Mouse (Mus musculus): ENCODE measurements around the gene Hook2.

The Hook2 gene

DNA sequence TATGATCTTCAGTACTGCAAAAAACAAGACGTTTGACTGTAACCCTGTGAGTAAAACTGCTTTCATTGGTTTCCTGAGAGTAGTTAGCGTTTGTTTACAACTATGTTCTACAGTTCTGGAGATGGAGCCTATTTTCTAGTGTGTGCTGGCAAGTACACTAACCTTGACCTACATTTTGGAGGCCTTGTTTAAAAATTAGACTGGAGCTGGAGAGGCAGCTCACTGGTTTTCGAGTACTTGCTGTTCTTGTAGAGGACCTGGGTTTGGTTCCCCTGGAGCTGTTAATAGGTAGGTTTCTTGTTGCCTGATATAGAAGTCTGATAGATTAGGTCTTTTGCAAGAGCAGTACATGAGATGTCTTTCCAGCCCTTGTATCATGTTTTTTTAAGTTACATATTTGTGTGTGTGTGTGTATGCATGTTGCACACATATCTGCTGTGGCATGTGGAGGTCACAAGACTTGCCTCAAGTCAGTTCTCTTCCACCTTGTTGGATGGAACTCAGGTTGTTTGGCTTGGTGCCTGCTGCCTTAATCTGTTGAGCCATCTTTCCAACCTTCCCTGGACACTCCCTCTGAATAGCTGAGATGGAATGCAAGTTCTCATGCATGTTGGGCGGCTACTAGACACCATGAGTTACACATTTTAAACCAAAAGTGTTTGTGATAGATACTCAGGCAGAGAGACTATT, 42.4 kb downstream of the Hook2 start:
- no peak for DNase-seq (ENCODE audit: low read depth, low spot score)

DNA sequence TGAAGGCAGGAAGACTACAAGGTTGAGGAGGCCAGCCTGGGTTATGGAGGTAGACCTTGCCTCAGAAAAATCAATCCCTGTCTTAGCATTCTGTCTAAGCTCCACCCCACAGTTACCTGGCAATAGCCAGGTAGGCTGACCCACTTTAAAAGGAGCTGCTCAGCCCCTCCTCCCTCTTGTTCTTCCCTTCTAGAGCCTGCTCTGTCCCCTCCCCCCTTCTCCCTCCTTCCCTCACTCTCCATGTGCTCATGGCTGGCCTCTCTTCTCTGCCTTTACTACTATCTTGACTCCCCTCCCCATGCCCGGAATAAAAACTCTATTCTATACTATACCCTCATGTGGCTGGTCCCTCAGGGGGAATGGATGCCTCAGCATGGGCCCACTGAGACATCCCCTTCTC, 43.5 kb downstream of the Hook2 start:
- no peak for DNase-seq (ENCODE audit: low read depth, low spot score)

DNA sequence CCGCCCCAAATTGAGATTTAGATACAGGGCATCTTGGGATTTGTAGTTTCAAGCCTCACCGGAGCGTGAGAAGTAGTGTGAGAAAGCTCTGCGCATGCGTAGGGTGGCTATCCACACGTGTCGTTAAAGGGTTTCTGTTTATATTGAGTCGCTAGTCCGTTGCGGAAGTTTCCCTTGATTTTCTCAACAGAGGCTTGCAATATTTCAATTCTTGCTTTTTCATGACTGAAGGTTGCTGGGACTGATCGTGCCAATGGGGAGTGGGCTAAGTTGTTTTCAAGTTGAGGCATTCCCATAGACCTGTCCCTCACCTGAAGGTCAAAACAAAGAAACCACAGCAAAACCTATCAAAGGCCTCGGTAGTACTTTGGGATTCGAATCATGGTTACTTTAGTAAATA, 44.4 kb downstream of the Hook2 start:
- no peak for DNase-seq (ENCODE audit: low read depth, low spot score)

DNA sequence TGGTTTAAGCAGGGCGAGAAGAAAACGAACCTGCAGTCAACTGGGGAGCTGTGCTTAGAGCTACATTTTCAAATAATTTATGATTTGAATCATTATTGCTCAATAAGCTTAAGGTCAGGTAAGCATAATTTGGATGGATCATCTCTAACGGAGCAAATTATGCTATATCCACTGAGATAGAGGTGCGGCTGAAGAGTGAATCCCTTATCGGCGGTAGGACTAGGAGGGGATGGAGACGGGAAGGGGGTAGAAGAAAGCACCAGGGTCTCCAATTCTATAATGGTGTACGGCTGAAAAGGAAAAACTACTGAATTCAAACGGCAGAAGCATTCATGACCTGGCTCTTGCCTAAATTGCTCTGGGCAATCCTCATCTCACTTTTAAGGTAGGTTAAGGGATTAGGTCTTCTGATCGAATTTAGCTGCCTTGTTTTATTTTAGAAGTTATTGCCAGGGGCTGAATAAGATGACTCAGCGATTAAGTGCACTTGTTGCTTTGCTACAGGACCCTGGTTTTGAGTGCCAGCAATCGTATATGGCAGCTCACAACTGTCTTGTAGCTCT, 44.8 kb downstream of the Hook2 start:
- no peak for DNase-seq (ENCODE audit: low read depth, low spot score)

DNA sequence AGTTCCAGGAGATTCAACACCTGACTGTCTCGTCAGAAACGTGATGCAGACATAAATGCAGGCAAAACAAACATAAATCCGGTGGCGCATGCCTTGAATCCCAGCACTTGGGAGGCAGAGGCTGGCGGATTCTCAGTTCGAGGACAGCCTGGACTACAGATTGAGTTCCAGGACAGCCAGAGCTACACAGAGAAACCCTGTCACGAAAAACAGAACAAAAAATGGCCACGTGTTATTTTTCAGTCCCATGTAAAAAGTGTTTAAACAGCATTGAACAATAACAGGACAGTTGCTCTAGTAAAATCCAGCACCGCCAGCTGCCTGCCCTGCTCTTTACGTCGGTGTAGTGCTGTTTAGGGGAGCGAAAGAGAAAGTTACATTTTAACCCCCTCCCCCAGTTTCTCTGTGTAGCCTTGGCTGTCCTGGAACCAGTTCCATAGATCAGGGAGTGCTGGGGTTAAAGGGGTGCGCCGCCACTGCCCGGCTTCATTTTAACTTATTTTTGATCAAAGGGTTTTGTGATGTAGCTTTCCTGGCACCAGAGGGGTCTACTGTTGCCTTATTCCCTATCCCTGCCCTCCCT, 45.4 kb downstream of the Hook2 start:
- no peak for DNase-seq (ENCODE audit: low read depth, low spot score)

DNA sequence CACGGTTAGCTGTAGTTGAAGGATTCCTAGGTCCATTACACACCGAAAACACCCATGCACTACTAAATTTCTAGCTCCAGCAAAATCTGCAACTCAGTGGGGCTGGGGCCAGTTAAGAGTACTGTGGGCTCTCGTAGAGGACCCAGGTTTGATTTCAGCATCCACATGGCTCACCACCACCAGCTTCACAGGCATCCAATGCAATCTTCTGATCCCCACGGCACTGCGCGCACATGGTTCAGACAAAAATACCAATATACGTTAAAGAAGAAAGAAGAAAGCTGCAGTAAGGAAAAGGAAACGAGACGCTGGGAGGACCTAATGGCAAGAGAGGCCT, 45.9 kb downstream of the Hook2 start:
- no peak for DNase-seq (ENCODE audit: low read depth, low spot score)

DNA sequence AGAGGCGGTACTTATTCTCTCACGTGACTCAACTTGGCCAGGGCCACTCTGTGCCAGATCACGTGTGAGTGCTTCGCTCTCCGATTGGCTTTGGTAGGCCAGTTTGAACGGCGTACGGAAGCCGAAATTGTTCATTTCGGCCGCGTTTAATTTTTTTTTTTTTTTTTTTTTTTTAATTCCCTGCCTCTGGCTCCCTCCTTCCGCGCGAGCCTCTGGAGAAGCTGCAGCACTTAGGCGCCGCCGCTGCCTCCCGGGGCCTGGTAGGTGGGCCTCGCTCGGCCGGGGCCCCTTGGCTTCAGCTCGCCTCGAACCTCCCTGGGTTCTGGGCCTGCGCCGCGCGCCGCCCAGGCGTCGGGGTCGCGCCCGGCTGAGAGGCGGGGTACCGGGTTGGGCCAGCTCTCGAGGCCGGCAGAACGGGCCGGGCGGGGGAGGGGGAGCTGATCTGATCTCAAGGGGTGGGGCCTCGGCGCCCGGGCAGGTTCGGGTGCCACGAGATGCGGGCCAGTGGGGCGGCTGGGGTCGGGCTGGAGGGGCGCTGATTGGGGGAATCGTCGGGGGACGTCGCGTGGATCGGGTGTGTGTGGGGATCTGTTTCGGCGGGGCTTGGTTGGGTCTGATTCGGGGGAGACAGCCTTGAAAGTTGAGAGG, 46.4 kb downstream of the Hook2 start, which contains the start of gene Tnpo2:
Gene Tnpo2 (plus strand): TSS at position 198 of the 648 bp plus-strand sequence.
- DNase-seq (ENCODE audit: low read depth, low spot score): peak; percentile 94

DNA sequence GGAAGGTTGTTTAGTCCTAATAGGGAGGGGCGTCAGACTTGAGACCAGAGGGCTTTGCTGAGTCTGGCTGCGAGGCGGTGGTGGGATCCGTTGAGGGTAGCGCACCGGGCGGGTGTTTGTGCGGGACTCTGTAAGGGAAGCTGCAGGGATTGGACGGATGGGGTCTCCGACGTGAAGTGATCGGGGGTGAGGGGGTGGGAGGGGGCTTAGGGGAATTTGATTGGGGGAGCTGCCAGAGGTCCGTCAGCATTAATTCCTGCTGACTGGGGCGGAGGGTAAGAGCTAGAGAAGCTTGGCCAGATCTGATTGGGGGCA, 46.9 kb downstream of the Hook2 start:
- peak; percentile 43 for DNase-seq (ENCODE audit: low read depth, low spot score)

DNA sequence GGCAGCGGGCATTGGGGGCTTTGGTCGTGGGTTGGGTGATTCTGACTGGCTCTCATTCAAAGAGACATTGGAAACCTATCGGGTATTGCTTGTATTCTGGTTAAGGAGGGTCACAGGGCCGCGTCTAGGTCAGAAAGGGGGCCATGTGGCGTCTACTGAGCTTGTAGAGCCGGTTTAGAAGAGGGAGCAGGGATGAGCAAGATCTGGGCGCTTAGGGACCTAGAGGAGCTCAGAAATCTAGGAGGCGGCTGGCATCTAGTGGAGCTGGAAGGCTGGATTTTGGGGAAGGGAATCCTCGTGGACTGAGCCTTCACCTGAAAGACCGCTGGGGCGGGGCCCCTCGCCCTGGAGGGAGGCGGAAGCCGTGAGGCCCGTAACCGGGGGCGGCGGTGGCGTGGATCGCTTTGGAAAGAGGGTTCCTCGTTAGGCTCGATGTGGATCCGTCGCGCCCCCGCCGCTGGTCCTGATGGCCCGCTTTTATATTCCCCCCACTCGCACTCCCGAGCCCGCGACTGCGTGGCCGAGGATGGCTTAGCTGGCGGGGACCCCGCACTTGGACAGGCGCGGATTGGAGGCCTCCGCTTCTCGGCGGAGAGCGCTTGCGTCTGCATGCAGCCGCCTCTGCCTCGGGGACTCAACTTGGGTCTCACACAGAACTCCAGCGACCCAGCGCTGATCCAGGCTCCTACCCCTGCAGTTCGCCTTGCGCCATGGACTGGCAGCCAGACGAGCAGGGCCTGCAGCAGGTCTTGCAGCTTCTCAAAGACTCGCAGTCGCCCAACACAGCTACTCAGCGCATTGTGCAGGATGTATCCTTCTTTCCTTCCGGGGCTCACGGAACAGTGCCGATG, 47.5 kb downstream of the Hook2 start:
- DNase-seq (ENCODE audit: low read depth, low spot score): no peak

DNA sequence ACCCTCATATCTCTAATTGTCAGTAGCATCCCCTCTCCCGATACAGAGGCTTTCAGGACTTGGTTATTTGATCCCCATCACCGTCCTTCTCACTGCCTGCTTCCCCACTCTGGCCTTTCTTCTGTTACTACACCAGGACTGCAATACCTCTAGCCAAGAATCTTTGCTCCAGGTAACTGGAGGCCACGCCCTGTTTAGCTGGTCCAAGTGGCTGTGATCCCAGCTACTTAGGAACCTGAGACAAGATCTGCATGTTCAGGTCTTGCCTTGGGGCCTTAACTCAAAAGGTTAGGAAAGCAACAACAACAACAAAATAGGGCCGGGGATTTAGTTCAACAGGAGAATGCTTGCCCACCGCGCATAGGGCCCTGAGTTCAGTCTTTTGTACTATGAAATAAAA, 53.2 kb downstream of the Hook2 start:
- DNase-seq (ENCODE audit: low read depth, low spot score): no peak
